Mouse (Mus musculus) neural tube, embryonic 13.5 days (tissue): ENCODE measurements around the gene A630076J17Rik. TPM values are rescaled to one million over a fixed set of nuclear protein-coding genes. Genes with fewer than 3 reads are reported as not detected.
A peak's percentile ranks its signal among the peaks of the same experiment; 100 is the strongest.

Experiments used
- ATAC-seq: fragments of 200-750 bp; cut with Nextera tagmentation; 2 replicates; pipeline ENCODE4 v1.8.0; 2017; ENCODE audit warnings: low read depth, mild to moderate bottlenecking, moderate TSS enrichment, moderate library complexity
- H3K27ac ChIP-seq: fragments of 300-500 bp; sonication (generic); replicated peaks from 2 replicates; pipeline ENCODE4 v1.5.1; 2015; ENCODE audit warnings: moderate library complexity, mild to moderate bottlenecking, inconsistent platforms
- H3K27me3 ChIP-seq: fragments of 300-500 bp; sonication (generic); 2 replicates; pipeline ENCODE4 v1.6.1; 2015; ENCODE audit warnings: mild to moderate bottlenecking, inconsistent platforms
- H3K36me3 ChIP-seq: fragments of 300-500 bp; sonication (generic); 2 replicates; pipeline ENCODE4 v1.6.1; 2015; ENCODE audit warnings: mild to moderate bottlenecking, inconsistent platforms
- H3K4me1 ChIP-seq: fragments of 300-500 bp; sonication (generic); replicated peaks from 2 replicates; pipeline ENCODE4 v1.6.1; 2015; ENCODE audit warnings: inconsistent platforms
- H3K4me2 ChIP-seq: fragments of 300-500 bp; sonication (generic); 2 replicates; pipeline ENCODE4 v1.6.1; 2015; ENCODE audit warnings: inconsistent platforms, mild to moderate bottlenecking, moderate library complexity
- H3K4me3 ChIP-seq: fragments of 300-500 bp; sonication (generic); 2 replicates; pipeline ENCODE4 v1.5.1; 2015; ENCODE audit warnings: mild to moderate bottlenecking, inconsistent platforms
- H3K9ac ChIP-seq: fragments of 300-500 bp; sonication (generic); 2 replicates; pipeline ENCODE4 v1.6.1; 2015; ENCODE audit warnings: moderate library complexity, mild to moderate bottlenecking, inconsistent platforms
- H3K9me3 ChIP-seq: fragments of 300-500 bp; sonication (generic); 2 replicates; pipeline ENCODE4 v1.6.1; 2016; ENCODE audit warnings: inconsistent platforms
- WGBS: fragments of 180-500 bp; shearing (Covaris S2); methylation state at CpG from one replicate; pipeline ENCODE4 v1.1.7; 2015; 5-methylcytosine and 5-hydroxymethylcytosine counted together
- polyA plus RNA-seq: library from polyadenylated mRNA; unstranded; fragments of >200 nt; fragmentation: Nextera tagmentation; extraction: Ambion mirVana; gene quantifications from 2 replicates; pipeline ENCODE4 v1.2.1, GENCODE M21; 2015

The A630076J17Rik gene
- polyA plus RNA-seq, 1 experiment from 2014 or later, result not detected

- peak overlapping the region; percentile 39 for H3K9ac ChIP-seq
- H3K9me3 ChIP-seq, result no peaks in the 10 kb centered on the region
- H3K27ac ChIP-seq, result 0 out of 2 replicates have a peak overlapping the region, but pooled peaks have one; percentile 28
- no peak overlapping the region for H3K4me2 ChIP-seq
- 54% methylated on average over 7 of the region's 7 CpGs for WGBS
- H3K36me3 ChIP-seq, result no peaks in the 10 kb centered on the region
- H3K27me3 ChIP-seq, result no peaks in the 10 kb centered on the region
- peak; percentile 40 for ATAC-seq
- peaks cover 27% of the 10 kb centered on the region for H3K4me1 ChIP-seq
- H3K4me3 ChIP-seq, result no peak overlapping the region
Measured at GRCm38 (mm10) chr3:107207625-107208253, 22.7 kb upstream of the A630076J17Rik start.

- no peaks in the 10 kb centered on the region for H3K9me3 ChIP-seq
- H3K4me3 ChIP-seq, result no peak overlapping the region
- H3K4me1 ChIP-seq, result no peaks in the 10 kb centered on the region
- no peak overlapping the region for H3K4me2 ChIP-seq
- H3K27me3 ChIP-seq, result no peaks in the 10 kb centered on the region
- H3K9ac ChIP-seq, result no peak overlapping the region
- no peak overlapping the region for H3K27ac ChIP-seq
- no peaks in the 10 kb centered on the region for H3K36me3 ChIP-seq
- WGBS, result 83% methylated on average over 5 of the region's 5 CpGs
- ATAC-seq, result no peak
Measured at GRCm38 (mm10) chr3:107214606-107215005, 15.8 kb upstream of the A630076J17Rik start.

DNA sequence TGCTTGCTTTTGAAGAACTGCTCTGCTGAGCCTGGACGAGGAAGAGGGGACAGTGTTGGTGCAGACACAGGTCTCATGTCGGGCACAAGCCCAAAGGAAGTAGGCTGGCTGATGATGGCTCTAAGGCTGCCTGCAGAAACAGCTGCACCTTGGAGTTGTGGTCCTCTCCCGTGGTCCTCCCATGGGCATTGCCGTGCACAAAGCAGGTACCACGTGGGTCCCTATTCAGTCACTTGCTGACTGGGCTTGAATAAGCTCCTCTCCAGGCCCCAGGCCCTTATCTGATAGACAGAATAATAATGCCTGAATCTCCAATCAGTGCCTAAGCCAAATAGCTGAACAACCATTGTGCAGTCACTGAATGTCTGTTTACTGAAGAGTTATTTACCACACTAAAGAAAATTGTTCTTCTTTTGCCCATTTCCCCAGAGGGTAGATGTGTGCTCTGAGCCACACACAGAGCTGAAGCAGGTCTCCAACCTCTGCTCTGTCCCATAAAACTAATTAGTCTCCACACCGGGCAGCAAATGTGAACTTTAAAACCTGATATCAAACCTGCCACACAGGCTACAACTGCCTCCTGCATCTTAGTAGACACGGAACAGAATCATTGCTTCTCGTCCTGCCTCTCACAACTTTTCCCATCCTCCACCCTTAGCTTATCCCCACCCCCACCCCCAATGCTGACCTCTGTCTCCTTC, 13.9 kb upstream of the A630076J17Rik start:
- Histone ChIP-seq H3K27ac (no peak overlapping the region), H3K4me2 (no peak overlapping the region), H3K36me3 (no peaks in the 10 kb centered on the region), H3K9ac (no peak overlapping the region), H3K4me1 (no peaks in the 10 kb centered on the region), H3K9me3 (no peaks in the 10 kb centered on the region), H3K4me3 (no peak overlapping the region), H3K27me3 (no peaks in the 10 kb centered on the region)
- no peak for ATAC-seq
- WGBS, result 68% methylated on average over 8 of the region's 8 CpGs

DNA sequence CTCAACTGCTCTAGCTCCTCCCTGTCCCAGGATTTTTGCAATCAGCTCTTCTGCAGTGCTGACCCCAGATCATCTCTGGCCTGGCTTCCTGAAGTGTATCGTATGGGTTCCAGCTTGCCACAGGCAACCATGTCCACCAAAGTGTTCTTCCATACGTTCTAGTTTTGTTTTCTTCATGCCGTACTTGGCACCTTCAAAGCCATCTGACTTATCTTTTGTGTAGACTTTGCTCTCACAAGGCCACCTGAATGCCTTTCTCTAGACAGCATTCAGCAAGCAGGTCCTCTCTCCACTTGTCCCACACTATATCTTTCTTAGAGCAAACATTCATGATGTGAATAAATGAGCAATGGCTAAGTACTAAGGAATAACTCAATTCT, 13.3 kb upstream of the A630076J17Rik start:
- ATAC-seq, result no peak
- no peak overlapping the region for H3K9ac ChIP-seq
- WGBS, result 81% methylated on average over 3 of the region's 3 CpGs

DNA sequence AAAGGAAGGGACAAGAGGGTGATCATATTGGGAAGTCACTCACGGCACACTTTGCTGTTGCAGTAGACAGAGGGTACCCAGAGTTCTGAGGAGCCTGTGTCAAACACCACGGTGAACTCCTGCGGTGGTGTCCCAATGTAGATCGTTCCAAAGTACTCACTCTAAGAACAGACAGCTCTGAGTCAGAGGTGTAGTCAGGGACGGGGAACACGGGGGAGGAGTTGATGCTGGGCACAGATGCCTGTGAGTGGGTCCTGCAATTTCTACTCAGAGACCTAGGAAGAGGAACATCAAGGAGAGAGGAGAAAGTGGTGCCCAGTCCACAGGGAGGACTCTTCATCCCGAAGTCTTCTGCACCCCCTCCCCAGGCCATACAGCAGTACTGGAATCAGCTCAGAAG, 11.8 kb upstream of the A630076J17Rik start:
- 89% methylated on average over 7 of the region's 7 CpGs for WGBS
- Histone ChIP-seq H3K36me3 (no peaks in the 10 kb centered on the region), H3K9ac (no peak overlapping the region), H3K4me3 (no peak overlapping the region), H3K4me1 (no peaks in the 10 kb centered on the region), H3K9me3 (no peaks in the 10 kb centered on the region), H3K27me3 (no peaks in the 10 kb centered on the region), H3K4me2 (no peak overlapping the region), H3K27ac (no peak overlapping the region)
- ATAC-seq, result no peak

More for the DNA sequence above, 13.3 kb upstream of the A630076J17Rik start:
- Histone ChIP-seq H3K4me1 (no peaks in the 10 kb centered on the region), H3K36me3 (no peaks in the 10 kb centered on the region), H3K9me3 (no peaks in the 10 kb centered on the region), H3K4me2 (no peak overlapping the region), H3K27ac (no peak overlapping the region), H3K27me3 (no peaks in the 10 kb centered on the region), H3K4me3 (no peak overlapping the region)

DNA sequence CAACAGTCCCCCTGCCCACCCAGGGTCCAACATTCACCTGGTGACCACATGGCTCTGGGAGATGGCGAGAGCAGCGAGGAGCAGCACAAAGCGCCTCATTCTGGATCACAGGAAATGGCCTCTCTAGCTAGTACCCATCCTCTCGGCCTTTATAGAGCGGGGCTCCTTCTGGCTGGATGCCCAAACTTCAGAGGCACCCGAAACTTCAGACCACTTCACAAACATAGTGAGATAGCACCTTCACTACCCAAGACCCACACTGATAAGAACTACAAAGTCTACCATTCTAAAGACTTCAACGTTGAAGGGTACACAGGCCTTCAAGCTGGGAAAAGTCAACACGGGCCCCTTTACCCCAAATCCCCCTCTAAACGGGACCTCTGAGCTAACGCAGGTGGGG, 8.8 kb upstream of the A630076J17Rik start, which contains the start of gene Cym:
Cym (minus strand) TSS at position 125 of the 400 bp plus-strand sequence.
- Histone ChIP-seq H3K27ac (no peak within 1 kb of the TSS), H3K27me3 (no peaks in the 10 kb centered on the region), H3K4me1 (no peaks in the 10 kb centered on the region), H3K36me3 (no peaks in the 10 kb centered on the region), H3K9me3 (peaks cover 4% of the 10 kb centered on the region; the same call in 1 of the 2 replicates), H3K9ac (no peak within 1 kb of the TSS), H3K4me3 (no peak within 1 kb of the TSS), H3K4me2 (no peak within 1 kb of the TSS)
- no peak for ATAC-seq
- WGBS, result 86% methylated on average over 10 of the region's 10 CpGs

DNA sequence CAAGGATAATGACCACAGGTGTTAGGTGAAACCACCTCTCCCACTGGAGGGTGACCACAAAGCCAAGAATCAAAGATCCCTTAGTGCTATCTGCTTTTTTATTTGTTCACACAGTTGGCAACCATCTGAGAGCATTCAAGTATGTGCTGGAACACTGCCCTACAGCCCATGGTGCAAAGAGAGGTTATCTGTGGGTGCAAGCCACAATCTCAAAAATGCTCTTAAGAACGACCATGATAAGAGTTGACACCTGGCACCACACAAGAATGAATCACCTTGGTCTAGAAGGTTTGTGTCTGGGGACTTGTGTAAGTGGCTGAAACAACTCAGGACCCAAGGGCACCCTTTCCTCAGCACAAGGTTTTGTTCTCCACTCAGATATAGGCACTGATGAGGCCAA, 7.2 kb upstream of the A630076J17Rik start:
- H3K27ac ChIP-seq, result no peak overlapping the region
- WGBS, result 78% methylated on average over 1 of the region's 1 CpGs
- H3K9ac ChIP-seq, result no peak overlapping the region
- H3K36me3 ChIP-seq, result no peaks in the 10 kb centered on the region
- no peak for ATAC-seq
- H3K4me2 ChIP-seq, result no peak overlapping the region
- peaks cover 4% of the 10 kb centered on the region; the same call in 1 of the 2 replicates for H3K9me3 ChIP-seq
- H3K4me1 ChIP-seq, result no peaks in the 10 kb centered on the region
- no peak overlapping the region for H3K4me3 ChIP-seq
- H3K27me3 ChIP-seq, result no peaks in the 10 kb centered on the region

DNA sequence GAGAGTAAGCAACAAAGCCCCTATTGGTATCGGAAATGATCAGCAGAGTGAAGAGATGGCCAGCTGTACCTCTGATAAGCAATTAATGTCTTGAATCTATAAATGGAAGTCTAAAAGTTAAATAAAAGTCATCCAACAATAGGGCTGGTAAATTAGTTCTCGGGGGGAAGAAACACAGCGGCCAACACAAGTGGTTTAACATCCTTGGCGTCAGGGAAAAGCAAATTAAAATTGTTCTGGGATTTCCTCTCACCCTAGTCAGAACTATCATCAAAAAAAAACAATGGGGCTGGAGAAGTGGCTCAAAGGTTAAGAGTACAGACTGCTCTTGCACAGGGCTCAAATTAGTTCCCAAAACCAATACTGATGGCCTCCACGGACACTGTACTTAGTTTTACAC, 4.6 kb upstream of the A630076J17Rik start:
- Histone ChIP-seq H3K4me2 (no peak overlapping the region), H3K4me1 (no peaks in the 10 kb centered on the region), H3K27ac (no peak overlapping the region), H3K9ac (no peak overlapping the region), H3K27me3 (no peaks in the 10 kb centered on the region), H3K4me3 (no peak overlapping the region), H3K9me3 (peaks cover 4% of the 10 kb centered on the region; the same call in 1 of the 2 replicates), H3K36me3 (no peaks in the 10 kb centered on the region)
- 84% methylated on average over 5 of the region's 5 CpGs for WGBS
- ATAC-seq, result no peak

- ATAC-seq, result no peak
- Histone ChIP-seq H3K27ac (no peak overlapping the region), H3K36me3 (no peaks in the 10 kb centered on the region), H3K4me3 (no peak overlapping the region), H3K9me3 (peaks cover 2% of the 10 kb centered on the region; the same call in 1 of the 2 replicates), H3K4me2 (no peak overlapping the region), H3K9ac (no peak overlapping the region), H3K27me3 (peaks cover 14% of the 10 kb centered on the region), H3K4me1 (no peaks in the 10 kb centered on the region)
- WGBS, result 80% methylated on average over 5 of the region's 5 CpGs
Measured at GRCm38 (mm10) chr3:107229221-107229620, 1.2 kb upstream of the A630076J17Rik start.

DNA sequence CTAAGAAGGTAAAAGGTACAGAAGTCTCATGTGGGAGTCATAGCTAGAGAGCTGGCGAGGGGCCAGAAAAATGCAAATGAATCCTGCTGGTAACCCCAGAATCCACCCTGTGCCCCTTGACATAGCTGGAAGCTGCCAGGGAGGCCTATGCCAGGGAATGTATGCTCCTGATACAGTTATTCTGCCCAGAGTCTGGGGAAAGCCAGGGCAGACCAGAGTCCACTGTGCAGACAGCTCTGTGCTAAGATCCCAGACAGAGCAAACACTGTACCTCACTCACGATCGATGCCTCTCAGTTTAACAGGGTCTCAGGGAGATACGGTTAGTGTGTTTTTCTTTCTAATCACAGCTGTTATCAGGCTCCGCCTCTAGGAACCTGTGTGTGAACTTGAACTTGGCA, 592 bp upstream of the A630076J17Rik start:
- H3K4me1 ChIP-seq, result no peaks in the 10 kb centered on the region
- H3K36me3 ChIP-seq, result no peaks in the 10 kb centered on the region
- 79% methylated on average over 5 of the region's 5 CpGs for WGBS
- ATAC-seq, result no peak
- no peak overlapping the region for H3K9ac ChIP-seq
- peaks cover 14% of the 10 kb centered on the region for H3K27me3 ChIP-seq
- H3K9me3 ChIP-seq, result no peaks in the 10 kb centered on the region
- no peak overlapping the region for H3K27ac ChIP-seq
- H3K4me2 ChIP-seq, result no peak overlapping the region
- H3K4me3 ChIP-seq, result no peak overlapping the region

DNA sequence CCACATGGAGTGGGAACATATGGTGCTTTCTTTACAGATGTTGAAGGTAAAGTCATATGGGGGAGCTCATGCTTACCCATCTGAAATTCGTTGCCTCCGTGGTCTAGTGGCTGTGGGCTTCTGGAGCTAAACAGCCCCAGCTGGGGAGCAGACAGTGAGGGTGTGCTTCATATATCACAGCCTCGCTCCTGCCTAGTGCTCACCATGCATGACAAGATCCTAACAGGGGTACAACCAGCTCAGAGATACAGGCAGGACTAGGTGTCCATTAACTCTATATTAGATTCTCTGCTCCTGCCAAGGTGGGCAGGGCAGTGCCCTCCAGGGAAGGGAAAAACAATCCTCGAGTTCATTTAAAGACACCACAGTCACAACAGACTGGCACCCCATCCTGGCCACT, 788 bp downstream of the A630076J17Rik start:
- WGBS, result 59% methylated on average over 4 of the region's 4 CpGs
- Histone ChIP-seq H3K9ac (0 out of 2 replicates have a peak overlapping the region, but pooled peaks have one; percentile 23), H3K4me2 (no peak overlapping the region), H3K27ac (no peak overlapping the region), H3K4me1 (no peaks in the 10 kb centered on the region), H3K9me3 (no peaks in the 10 kb centered on the region), H3K36me3 (no peaks in the 10 kb centered on the region), H3K4me3 (no peak overlapping the region), H3K27me3 (peaks cover 14% of the 10 kb centered on the region)
- ATAC-seq, result no peak

DNA sequence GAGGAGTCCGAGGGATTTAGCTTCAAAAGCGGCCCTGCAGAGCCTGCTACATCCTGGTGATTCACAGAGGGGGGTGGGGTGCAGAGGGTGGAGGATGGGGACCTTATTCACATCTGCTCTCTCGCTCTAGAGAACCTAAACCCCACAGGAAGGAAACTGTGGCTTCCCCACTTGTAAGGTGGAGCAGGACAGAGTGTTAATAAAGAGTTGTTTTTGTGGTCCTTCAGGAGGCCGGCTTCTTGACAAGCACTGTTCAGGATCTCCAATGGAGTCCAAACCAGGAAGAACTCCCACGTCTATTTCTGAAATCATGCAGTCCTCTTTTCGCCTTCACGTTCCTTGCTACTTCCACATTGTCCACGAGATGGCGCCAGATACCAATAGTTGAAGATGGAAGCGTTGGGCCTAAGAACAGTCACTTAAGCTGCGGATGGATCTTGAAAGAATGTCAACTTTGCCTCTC, 3.0 kb downstream of the A630076J17Rik start:
- H3K4me1 ChIP-seq, result no peaks in the 10 kb centered on the region
- no peaks in the 10 kb centered on the region for H3K9me3 ChIP-seq
- H3K4me2 ChIP-seq, result no peak overlapping the region
- ATAC-seq, result peak; percentile 29; the same call in 1 of the 2 replicates
- H3K27me3 ChIP-seq, result peaks cover 14% of the 10 kb centered on the region
- 9% methylated on average over 11 of the region's 11 CpGs for WGBS
- H3K9ac ChIP-seq, result peak overlapping the region; percentile 38; the same call in 1 of the 2 replicates
- no peak overlapping the region for H3K27ac ChIP-seq
- no peak overlapping the region for H3K4me3 ChIP-seq
- no peaks in the 10 kb centered on the region for H3K36me3 ChIP-seq
